Mouse (Mus musculus) spleen, adult 12 weeks (tissue): Measurements from ENCODE around the gene Bend6.

Experiments used
- DNase-seq: peaks from one replicate; pipeline ENCODE4 v3.0.0; 2022; ENCODE audit warnings: low spot score

The Bend6 gene

DNA sequence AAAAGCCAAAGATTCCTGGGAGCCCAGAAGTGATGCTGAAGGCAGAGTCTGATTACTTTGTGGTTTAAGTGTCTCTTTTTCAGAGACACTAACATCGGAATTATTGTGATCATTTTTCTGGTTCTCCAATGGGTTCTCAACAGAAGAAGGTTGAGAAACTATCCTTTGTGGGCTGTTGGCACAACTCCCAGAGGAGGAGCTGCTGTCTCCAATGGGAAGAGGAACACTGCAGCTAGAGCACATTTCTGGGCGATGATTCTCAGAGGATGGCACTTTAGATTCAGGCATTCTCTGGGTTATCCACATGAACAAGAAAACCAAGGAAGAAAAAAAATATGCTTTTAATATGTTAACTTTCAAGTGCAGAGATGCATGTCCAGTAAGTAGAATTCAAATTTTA is 104.3 kb downstream of the Bend6 start:
- no peak for DNase-seq
